Mouse (Mus musculus): ENCODE measurements around the gene Ran. TPM values are rescaled to one million over a fixed set of nuclear protein-coding genes. Genes with fewer than 3 reads are reported as not detected.
A peak's percentile ranks its signal among the peaks of the same experiment; 100 is the strongest.
"Not testable (repeated sequence)": the region's sequence is repeated elsewhere in the genome, so short reads cannot be mapped to it uniquely, and the experiment has no call there.

Gene Ran
- 10 to 100 TPM; 78.9 to 95.9 (median 82.7) TPM for total RNA-seq (2022)

DNA sequence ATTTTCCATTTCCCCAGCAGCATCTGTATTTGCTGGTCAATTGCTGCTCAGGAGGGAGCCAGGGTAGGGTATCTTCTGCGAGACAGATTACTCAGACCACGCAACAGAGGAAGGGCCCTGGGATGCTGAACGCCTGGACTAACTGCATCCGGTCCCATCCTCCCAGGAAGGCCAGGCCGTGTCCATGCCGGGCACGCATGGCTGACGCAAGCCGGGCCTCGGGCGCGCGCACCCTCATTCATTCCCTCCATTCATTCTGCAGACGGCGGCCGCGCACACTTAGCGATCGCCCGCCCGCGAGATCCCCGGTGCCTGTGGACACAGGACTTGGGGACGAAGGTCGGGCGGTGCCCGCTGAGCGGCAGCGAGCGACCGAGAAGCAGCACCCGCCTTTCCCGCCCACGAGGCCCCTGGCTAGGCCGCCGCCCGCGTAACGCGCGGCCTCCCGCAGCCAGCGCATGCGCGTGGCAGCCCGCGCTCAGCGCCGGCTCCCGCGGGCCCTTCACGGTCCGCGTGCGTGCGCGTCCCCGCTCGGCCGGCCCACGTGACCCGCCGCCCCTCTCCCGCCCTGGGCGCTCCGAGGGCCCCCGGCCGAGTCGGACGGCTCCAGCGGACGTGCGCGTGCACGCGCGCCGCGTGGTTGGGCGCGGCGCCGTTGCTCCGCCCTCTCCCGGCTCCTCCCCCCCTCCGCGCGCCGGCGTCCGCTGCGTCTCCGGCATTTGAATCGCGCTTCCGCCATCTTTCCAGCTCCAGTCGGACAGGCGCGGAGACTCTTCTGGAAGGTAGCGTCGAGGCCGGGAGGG lies at the start of gene Ran:
Gene Ran (plus strand): TSS at position 573 of the 803 bp plus-strand sequence.
- peak; percentile 87 to 93 for DNase-seq (ENCODE audit: low spot score in 2 of 2)

DNA sequence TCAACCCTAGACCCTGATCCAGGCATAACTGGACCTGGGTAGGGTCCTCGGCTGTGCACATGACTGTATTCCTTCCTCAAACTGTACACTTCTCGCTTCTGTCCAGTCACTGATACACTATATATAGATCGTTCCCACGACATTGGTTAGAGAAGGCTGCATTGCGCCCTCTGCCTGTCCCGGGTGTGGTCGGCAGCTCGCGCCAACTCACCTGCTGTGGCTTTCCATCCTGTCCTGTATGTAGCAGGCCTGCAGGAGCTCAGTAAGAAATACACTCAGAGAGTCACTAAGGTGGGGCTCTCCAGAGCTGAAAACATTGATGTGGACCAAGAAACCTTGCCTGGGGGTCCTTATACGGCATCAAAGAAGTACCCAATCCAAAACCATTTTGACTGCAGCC lies 49.0 kb upstream of the Ran start:
- DNase-seq (ENCODE audit: low spot score in 2 of 2): no peak

DNA sequence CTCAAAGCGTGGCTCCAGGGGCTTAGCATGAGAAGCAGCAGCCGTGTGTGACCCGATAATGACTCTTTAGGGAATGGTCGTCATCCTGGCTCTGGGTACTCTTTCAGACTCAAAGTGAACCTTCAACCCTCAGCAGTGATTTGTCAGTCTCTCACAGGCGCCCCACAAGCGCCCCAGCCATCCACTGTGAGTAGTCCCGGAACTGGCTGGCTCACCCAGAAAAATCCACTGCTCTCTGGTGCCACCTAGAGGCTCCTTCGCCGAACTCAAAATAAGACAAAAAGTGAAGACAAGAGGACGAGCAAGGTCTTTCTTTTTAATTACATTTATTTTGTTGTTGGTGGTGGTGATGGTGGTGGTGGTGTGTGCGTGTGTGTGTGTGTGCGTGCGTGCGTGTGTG lies 48.6 kb upstream of the Ran start:
- peak; percentile 11 to 35 for DNase-seq (ENCODE audit: low spot score in 2 of 2)

- no peak for DNase-seq (ENCODE audit: low spot score in 2 of 2)
These were observed 43.6 kb upstream of the Ran start for GRCm38 (mm10) chr5:128976266-128976665.

GRCm38 (mm10) chr5:128977466-128977865 lies 42.4 kb upstream of the Ran start:
- not testable (repeated sequence) for DNase-seq (ENCODE audit: low spot score in 2 of 2)

DNA sequence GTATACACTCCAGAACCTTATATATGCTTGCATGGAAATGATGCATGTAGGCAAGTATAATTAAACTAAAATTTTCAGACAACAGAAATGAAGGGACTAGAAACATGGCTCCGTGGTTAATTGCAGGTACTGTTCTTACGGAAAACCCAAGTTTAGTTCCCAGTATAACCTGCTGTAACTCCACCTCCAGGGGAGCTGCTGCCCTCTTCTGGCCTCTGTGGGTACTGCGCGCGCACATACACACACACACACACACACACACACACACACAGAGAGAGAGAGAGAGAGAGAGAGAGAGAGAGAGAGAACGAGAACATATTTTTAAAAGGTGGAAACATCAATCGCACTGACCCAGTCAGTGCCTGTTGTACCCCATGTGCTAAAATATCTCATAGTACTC lies 40.9 kb upstream of the Ran start:
- no peak for DNase-seq (ENCODE audit: low spot score in 2 of 2)

DNA sequence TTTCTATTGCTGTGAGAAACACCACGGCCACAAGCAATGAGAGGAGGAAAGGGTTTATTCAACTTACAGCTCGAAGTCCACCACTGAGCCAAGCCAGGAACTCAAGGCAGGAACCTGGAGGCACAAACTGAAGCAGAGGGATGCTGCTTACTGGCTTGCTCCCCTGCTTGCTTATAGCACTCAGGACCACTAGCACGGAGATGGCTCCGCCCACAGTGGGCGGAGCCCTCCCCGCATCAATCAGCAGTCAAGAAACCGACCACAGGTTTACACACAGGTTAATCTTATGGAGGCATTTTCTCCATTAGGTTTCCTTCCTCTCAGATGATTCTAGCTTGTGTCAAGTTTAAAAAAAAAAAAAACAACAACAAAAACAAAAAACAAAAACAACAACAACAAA lies 39.0 kb upstream of the Ran start:
- no peak for DNase-seq (ENCODE audit: low spot score in 2 of 2)

- DNase-seq (ENCODE audit: low spot score in 2 of 2): no peak
These were observed 38.3 kb upstream of the Ran start for GRCm38 (mm10) chr5:128981607-128982006.

DNA sequence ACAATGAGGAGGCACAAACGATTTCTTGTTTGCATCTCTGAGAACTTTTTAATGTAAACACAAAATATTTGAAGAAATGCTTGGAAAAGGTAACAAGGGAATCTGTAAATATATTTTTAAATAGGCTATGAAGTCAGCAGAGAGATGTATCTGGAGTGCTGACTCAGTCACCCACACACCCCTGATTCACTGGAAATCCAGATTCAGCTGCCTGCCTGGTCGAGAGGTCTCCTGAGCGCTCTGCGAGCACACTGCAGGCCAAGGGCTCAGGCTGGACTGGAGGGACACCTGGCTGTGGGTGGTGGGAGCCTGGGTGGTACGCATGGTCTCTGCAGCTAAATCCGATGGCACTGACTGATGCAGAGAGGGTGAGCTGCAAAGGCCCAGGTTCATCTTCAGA lies 35.3 kb upstream of the Ran start:
- DNase-seq (ENCODE audit: low spot score in 2 of 2): no peak

GRCm38 (mm10) chr5:128985946-128986345 lies 33.9 kb upstream of the Ran start:
- DNase-seq (ENCODE audit: low spot score in 2 of 2): no peak

DNA sequence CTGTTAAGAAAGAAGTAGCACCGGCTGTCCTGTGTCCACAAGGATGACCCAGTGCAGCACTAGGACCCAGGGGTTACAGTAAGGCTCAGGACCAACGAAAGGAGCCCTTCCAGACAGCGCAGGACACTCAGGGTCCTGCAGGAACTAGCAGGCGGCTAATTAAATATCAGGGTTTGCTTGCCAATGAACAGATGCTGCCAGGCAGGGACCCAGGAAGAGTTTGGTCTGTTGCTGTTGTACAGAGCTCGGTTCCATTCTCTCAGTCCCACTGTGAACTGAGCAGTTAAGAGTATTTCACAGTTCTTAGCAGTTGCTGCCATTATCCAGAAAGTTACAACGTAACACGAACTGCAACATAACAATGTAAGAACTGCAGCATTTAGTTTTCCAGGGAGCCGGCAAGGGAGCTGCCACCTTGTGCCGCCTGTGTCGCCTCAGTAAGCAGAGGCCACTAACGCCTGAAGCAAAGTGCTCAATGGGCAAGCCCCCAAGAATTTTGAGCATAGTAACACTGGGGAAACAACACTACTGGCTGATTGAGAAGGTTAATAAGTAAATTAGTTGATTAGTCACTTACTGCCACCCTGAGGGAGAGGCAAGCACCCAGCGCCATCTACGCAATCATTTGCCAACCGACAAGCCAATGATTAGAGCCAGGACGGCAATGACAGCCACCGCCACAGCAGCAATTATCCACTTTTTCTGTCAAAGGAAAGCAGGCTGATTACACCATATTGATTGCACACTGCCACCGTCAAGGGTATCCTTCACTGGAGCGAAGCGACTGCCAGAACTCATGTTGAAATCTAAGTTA lies 32.5 kb upstream of the Ran start:
- DNase-seq (ENCODE audit: low spot score in 2 of 2): no peak

DNA sequence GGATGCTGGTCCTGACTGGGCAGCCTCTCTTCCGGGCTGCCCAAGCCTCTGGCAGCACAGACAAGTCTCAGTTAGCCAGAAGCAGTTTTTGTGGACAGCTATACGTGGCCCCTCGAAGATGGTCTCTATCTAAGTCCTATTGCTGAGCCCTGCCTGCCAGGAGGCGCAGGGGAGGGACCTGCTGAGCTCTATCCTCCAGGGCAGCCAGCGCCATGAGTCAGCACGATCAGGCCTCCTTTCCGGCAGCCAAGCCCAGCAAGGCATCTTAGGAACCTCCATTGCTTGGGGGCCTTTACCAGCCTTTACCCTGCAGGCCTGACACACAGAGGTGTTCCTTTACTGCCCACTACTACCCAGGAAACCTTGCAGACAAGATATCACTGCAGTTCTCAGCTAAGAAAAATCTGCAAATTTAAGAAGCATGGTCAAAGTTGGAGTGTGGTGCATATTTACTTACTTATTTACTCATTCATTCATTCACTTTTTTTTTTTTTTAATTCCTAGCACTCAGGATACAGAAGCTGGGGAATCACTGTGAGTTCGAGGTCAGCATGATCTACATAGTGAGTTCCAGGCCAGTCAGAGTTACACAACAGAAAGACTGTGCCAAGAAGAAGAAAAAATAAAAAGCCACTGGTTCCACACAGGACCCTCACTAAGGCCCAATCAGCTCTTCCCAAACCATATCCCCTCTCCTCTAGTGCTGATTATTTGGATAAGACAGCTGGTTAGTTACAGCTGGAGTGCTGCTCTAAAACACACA lies 19.0 kb upstream of the Ran start:
- no peak for DNase-seq (ENCODE audit: low spot score in 2 of 2)

- no peak for DNase-seq (ENCODE audit: low spot score in 2 of 2)
These were observed 17.3 kb upstream of the Ran start for GRCm38 (mm10) chr5:129002571-129003011.

- DNase-seq (ENCODE audit: low spot score in 2 of 2): no peak
These were observed 14.5 kb upstream of the Ran start for GRCm38 (mm10) chr5:129005416-129005815.

GRCm38 (mm10) chr5:129006031-129006788 lies 13.7 kb upstream of the Ran start:
- no peak for DNase-seq (ENCODE audit: low spot score in 2 of 2)

DNA sequence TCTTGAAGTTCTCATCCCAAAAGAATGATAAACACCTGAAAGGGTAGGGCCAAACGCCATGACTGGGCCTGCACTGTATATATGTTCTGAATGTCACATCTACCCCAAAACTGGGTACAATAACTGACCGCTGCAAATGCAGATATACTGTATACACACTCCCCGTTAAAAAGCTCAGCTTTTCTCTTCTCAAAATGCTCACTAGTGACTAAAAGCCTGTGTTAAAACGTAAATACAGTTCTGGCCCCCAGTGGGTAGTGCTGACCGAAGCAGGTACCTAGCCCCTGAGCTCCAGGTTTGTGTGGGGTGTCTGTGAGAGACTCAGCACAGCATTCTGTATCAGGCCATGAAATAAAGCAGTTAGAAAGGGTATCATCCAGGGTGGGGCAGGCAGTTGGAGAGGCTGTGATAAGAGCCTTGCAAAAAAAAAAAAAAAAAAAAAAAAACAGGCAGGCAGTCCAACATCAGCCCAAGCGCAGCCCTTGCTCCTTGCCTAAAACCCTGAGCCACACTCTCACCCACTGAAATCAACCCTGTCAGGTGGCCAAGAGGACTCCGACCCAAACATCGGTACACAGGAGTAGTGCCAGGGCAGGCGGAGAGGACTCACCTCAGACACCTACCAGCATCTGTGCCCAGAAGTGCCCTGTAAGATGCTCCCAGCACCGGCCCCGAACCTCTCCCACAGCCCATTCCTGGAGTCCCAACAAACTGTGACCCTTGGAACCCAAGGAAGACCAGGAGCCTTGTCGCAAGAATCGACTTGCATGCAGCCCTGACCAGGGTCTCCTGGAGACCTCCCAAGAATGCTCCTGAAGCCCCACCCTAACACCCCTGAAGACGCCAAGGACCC lies 12.5 kb upstream of the Ran start:
- DNase-seq (ENCODE audit: low spot score in 2 of 2): no peak

- DNase-seq (ENCODE audit: low spot score in 2 of 2): peak; percentile 20 to 31
These were observed 11.9 kb upstream of the Ran start for GRCm38 (mm10) chr5:129008008-129008407.

DNA sequence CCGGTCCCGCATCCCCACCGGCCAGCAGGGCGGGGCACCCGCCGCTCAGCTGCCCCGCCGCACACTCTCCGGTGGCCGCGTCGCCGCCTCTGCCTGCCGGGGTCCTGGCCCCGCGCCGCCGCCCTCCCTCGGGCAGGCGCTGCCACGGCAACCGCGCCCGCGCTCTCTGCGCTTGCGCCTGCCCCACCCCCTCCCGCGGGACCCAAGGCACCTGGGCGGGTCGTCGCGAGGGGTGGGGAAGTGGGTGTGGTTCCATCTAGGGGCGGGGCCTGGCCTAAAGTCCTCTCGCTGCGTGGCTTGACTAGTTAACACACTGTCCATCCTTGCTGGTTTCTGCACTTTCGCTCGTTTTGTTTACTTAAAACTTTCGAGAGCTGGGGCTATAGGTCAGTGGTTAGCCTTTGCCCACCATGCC lies 11.4 kb upstream of the Ran start, which contains the start of gene Stx2:
Gene Stx2 (minus strand): TSS at position 163 of the 415 bp plus-strand sequence.
- peak; percentile 90 for DNase-seq (ENCODE audit: low spot score in 2 of 2)

DNA sequence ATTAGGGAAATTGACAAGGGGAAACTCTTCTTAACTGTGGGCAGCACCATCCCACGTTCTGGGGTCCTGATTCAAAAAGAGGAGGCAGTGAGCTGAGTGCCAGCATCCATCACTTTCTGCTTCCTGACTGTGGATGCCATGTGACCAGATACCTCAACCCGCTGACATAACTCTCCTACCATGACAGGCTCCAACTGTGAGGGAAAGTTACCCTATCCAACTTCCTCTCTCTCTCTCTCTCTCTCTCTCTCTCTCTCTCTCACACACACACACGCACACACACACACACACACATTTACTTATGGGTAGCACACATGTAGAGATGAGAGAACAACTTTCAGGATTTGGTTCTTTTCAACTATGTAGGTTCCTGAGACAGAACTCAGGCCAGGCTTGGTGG lies 10.3 kb upstream of the Ran start:
- no peak for DNase-seq (ENCODE audit: low spot score in 2 of 2)

DNA sequence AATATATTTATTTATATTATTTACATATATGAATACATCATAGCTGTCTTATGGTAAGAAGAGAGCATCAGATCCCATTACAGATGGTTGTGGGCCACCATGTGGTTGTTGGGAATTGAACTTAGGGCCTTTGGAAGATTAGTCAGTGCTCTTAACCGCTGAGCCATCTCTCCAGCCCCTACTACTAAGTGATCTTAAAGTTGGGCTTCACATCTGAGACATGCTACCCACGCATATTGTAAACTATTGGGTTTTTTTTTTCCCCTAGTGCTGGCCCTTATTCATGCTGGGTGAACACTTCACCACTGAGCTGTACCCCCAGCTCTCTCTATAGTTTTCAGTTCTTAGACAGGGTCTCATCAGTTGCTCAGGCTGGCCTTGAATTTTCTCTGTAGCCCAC lies 8.9 kb upstream of the Ran start:
- no peak for DNase-seq (ENCODE audit: low spot score in 2 of 2)
